Comparison of ENCODE assay signal across 25 mouse cellular contexts in genomic region chr15:77382271-77382850, GRCm38 (mm10). TPM values are rescaled to one million over a fixed set of nuclear protein-coding genes. Genes with fewer than 3 reads are reported as not detected.
DNase-seq lines count a peak whose midpoint lies in the region; ATAC-seq lines count a peak whose summit lies in the region.
"Had no signal": no experiment of that assay in that cellular context is flagged by ENCODE, and none has a peak within 500 bp of the region (broad histone marks: within the 10 kb centered on the region; RNA-seq: fewer than 3 reads in every experiment).

No protein-coding gene starts in this region.

- 57% methylated on average over 11 of the region's 11 CpGs for WGBS in liver, embryonic 12.5 days (ENCODE audit: insufficient replicate concordance)
- 80% methylated on average over 10 of the region's 11 CpGs for WGBS in stomach, embryonic 15.5 days

- no peaks in the 10 kb centered on the region for H3K9me3 ChIP-seq in liver, embryonic 12.5 days (replicated peaks)
- no peaks in the 10 kb centered on the region for H3K9me3 ChIP-seq in stomach, embryonic 15.5 days
- H3K9me3 ChIP-seq: heart, embryonic 13.5 days; limb, embryonic 12.5 days; midbrain, embryonic 12.5 days; neural tube, embryonic 12.5 days had no signal

- DNase-seq in kidney, adult 18-20 months: peak; percentile 13
- DNase-seq in kidney, postnatal 4 days: no peak
- DNase-seq in adrenal gland, adult (ENCODE audit: inconsistent age in 2 of 2, low spot score in 1 of 2): no peak
- DNase-seq in spleen, postnatal 4 days (ENCODE audit: low spot score in 2 of 2): no peak
- DNase-seq: adrenal gland, postnatal 10 days; cerebellum, postnatal 14 days; embryo, embryonic 11 days had no signal

- 0 out of 2 replicates have a peak, but pooled peaks have one; percentile 34 for ATAC-seq in erythroid progenitor cell, adult 5-6 weeks (replicated peaks; ENCODE audit: low FRiP score, poor library complexity, severe bottlenecking)
- ATAC-seq in liver, embryonic 12.5 days: peak; percentile 51; the same call in 1 of the 2 replicates
- peak; percentile 77 for ATAC-seq in stomach, embryonic 15.5 days (ENCODE audit: insufficient read depth, low FRiP score, low read depth)
- ATAC-seq: CD4-positive, CD25-positive, alpha-beta regulatory T cell, adult 4 months; forebrain, embryonic 16.5 days; Patski had no signal

- H3K27me3 ChIP-seq in liver, embryonic 12.5 days (replicated peaks): no peaks in the 10 kb centered on the region
- no peaks in the 10 kb centered on the region for H3K27me3 ChIP-seq in stomach, embryonic 15.5 days (replicated peaks)
- H3K27me3 ChIP-seq: midbrain, embryonic 12.5 days; neural tube, embryonic 12.5 days; Patski had no signal

- H3K4me2 ChIP-seq in liver, embryonic 12.5 days: no peak overlapping the region
- no peak overlapping the region for H3K4me2 ChIP-seq in stomach, embryonic 15.5 days
- H3K4me2 ChIP-seq: heart, embryonic 13.5 days; hindbrain, embryonic 14.5 days; limb, embryonic 12.5 days; midbrain, embryonic 12.5 days; neural tube, embryonic 12.5 days had no signal

- H3K9ac ChIP-seq in liver, embryonic 12.5 days: no peak overlapping the region
- no peak overlapping the region for H3K9ac ChIP-seq in stomach, embryonic 15.5 days
- H3K9ac ChIP-seq: heart, embryonic 13.5 days; hindbrain, embryonic 14.5 days; limb, embryonic 12.5 days; midbrain, embryonic 12.5 days; neural tube, embryonic 12.5 days had no signal

- no peaks in the 10 kb centered on the region for H3K4me1 ChIP-seq in liver, embryonic 12.5 days
- H3K4me1 ChIP-seq in stomach, embryonic 15.5 days: no peaks in the 10 kb centered on the region
- H3K4me1 ChIP-seq: heart, embryonic 13.5 days; limb, embryonic 12.5 days; midbrain, embryonic 12.5 days; neural tube, embryonic 12.5 days had no signal

- no peak overlapping the region for H3K4me3 ChIP-seq in liver, embryonic 12.5 days
- no peak overlapping the region for H3K4me3 ChIP-seq in stomach, embryonic 15.5 days (replicated peaks)
- H3K4me3 ChIP-seq: heart, embryonic 13.5 days; limb, embryonic 12.5 days; midbrain, embryonic 12.5 days; neural tube, embryonic 12.5 days had no signal

- H3K27ac ChIP-seq in liver, embryonic 12.5 days: 0 out of 2 replicates have a peak overlapping the region, but pooled peaks have one; percentile 3
- H3K27ac ChIP-seq in stomach, embryonic 15.5 days: no peak overlapping the region
- H3K27ac ChIP-seq: heart, embryonic 13.5 days; hindbrain, embryonic 14.5 days; limb, embryonic 12.5 days; midbrain, embryonic 12.5 days; neural tube, embryonic 12.5 days had no signal

- H3K36me3 ChIP-seq in liver, embryonic 12.5 days: no peaks in the 10 kb centered on the region
- H3K36me3 ChIP-seq in stomach, embryonic 15.5 days: no peaks in the 10 kb centered on the region
- H3K36me3 ChIP-seq: heart, embryonic 13.5 days; limb, embryonic 12.5 days; midbrain, embryonic 12.5 days; neural tube, embryonic 12.5 days had no signal

RNA-seq across cellular contexts. Expression of gene Apol7a, which starts 16.5 kb away (rescaled TPM):
- not detected in 2 replicates for total RNA-seq in erythroid progenitor cell, adult 5-6 weeks (2015; ENCODE audit: low replicate concordance)
- not detected in 2 replicates for total RNA-seq in erythroid progenitor cell, adult 5-6 weeks (2017; ENCODE audit: low replicate concordance)
- 0.10 and 0.11 TPM in 2 replicates for polyA plus RNA-seq in liver, embryonic 12.5 days (2016; fragmentation: Nextera tagmentation; extraction: Ambion mirVana)
- polyA plus RNA-seq in stomach, embryonic 15.5 days (2015; fragmentation: Nextera tagmentation; extraction: Ambion mirVana): 4.6 and 4.9 TPM in 2 replicates
- total RNA-seq: granulocyte monocyte progenitor cell, adult 5-6 weeks; heart, postnatal 25 days; layer of hippocampus, adult 18-20 months; layer of hippocampus, postnatal 25 days had no signal
- polyA plus RNA-seq: brain, embryonic 14.5 days; CD4-positive, CD25-positive, alpha-beta regulatory T cell, adult 4 months; forebrain, embryonic 16.5 days; hindbrain, embryonic 14.5 days; kidney, embryonic 14.5 days; limb, embryonic 12.5 days; midbrain, embryonic 12.5 days; neural tube, embryonic 12.5 days; Patski had no signal

RNA-seq across cellular contexts. Expression of gene Apol9a, which starts 28.6 kb away (rescaled TPM):
- not detected in 2 replicates for total RNA-seq in erythroid progenitor cell, adult 5-6 weeks (2015; ENCODE audit: low replicate concordance)
- total RNA-seq in erythroid progenitor cell, adult 5-6 weeks (2017; ENCODE audit: low replicate concordance): under 0.01 TPM in 1 of 2 replicates, not detected in the other
- not detected in 2 replicates for polyA plus RNA-seq in liver, embryonic 12.5 days (2016; fragmentation: Nextera tagmentation; extraction: Ambion mirVana)
- 0.14 and 0.27 TPM in 2 replicates for polyA plus RNA-seq in stomach, embryonic 15.5 days (2015; fragmentation: Nextera tagmentation; extraction: Ambion mirVana)
- total RNA-seq: ES-E14; granulocyte monocyte progenitor cell, adult 5-6 weeks; layer of hippocampus, adult 18-20 months; layer of hippocampus, postnatal 25 days had no signal
- polyA plus RNA-seq: hindbrain, embryonic 14.5 days; kidney, embryonic 14.5 days; limb, embryonic 12.5 days; midbrain, embryonic 12.5 days had no signal
